Mouse (Mus musculus) lung, postnatal 4 days (tissue): ENCODE measurements around the gene Crybg3.

Source experiments
- DNase-seq, 2 experiments: peaks; one replicate each; pipeline ENCODE4 v3.0.0; 2021

Gene Crybg3

GRCm38 (mm10) chr16:59600311-59601251 is at the start of gene Crybg3:
Gene Crybg3 (minus strand): TSS chr16:59600979.
- peak; percentile 88 to 91 for DNase-seq

GRCm38 (mm10) chr16:59643766-59644165 is 43.0 kb upstream of the Crybg3 start:
- no peak for DNase-seq

- no peak for DNase-seq
Observed at GRCm38 (mm10) chr16:59639985-59640384, 39.2 kb upstream of the Crybg3 start.

DNA sequence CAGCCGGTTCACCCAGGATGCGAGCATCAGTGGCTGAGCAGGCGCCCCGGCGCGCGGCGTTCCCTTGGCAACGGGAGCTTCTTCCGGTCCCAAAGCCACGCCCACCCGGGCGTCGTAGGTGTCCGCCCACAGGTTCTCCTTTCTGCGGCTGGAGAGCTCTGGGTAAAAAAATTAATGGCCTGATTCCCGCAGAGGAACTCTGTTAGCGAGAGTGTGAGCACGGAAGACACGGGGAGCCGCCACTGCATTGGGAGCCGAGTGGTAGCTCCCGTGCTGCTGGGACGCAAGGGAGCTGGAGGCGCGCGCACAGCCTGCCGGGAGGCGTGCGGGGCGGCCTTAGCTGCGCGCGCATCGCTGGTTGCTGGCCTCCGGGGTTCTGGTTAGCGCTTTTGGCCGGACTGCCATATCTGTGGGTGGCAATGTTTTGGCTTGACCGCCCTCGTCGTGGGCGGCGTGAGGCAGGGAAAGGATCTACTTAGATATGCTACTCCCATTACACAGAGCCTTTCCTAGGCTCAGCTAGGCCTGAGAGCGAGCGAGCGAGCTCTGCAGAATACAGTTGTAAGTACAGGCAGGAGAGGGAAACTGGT is 38.4 kb upstream of the Crybg3 start, which contains the start of gene Arl6:
TSS of gene Arl6 (minus strand) at position 290 of the 590 bp plus-strand sequence.
- peak; percentile 93 to 96 for DNase-seq

DNA sequence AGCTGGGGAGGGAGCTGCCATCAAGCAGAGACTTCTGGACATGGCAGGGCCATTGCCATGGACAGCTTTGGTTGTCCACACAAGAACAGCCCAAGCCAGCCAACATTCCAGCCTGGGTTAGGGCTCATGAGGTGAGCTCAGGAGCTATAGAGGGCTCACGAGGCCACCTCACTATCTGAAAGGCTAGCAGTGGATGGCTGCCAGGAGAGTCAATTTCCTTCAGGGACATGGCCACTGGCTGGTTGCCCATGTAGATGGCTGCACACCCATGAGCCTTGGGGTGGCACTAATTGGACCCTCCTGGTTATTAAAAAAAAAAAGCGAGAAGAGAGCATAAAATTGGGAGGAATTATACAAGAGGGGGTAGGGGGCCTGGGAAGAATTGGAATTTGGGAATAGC is 33.8 kb upstream of the Crybg3 start:
- DNase-seq: no peak

DNA sequence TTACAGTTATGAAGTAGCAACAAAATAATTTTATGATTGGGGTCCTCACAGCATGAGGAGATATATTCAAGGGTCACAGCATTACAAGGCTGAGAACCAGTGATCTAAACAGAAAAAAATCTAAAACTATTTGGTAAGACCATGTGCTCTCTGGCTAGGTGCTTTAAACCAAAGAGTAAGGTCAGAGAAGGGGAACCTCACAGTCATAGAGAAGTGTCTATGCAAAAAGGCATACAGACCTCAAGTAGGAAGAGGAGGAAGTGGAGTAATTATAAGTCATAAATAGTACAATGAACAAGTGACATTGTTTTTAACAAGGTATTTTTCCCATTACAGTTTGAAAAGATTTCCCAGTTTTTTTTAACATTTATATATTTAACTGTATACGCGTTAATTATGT is 20.8 kb upstream of the Crybg3 start:
- no peak for DNase-seq

DNA sequence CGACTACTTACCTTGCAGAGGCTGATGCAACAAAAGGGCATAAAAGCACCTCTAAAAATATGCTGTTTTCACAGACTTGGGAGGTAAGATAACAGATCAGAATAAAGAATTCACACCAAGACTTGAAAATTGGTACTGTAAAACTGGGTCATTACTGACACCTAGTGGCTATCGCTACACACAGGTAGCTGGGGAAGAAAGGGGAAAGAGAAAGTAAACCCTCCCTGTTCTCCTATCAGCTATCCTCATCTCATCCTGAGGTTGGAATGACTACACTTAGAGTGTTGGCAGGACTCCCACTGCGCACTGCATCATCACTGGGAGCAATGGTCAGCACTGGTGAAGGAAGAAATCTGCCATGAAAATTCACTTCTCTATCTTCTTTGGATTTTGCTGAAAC is 16.4 kb upstream of the Crybg3 start:
- peak in 1 of 2 experiments; percentile 40 for DNase-seq

DNA sequence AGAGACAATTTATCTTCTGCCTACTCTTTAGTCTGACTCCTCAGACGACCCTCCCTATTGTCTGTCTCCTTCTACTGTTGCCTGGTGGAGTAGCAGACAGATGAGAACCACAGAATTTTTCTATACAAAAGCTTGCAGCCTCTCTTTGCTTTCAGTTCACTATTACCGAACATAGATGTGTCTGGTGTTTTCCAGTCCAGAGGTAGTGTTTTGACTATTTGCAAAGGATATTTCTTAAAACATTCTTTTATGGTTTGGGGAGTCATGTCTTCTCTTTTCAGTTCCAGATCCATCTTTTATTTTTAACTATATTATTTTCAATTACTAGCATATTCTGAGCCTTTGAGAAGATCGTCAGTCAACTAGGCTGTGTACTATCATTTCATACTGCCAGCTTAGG is 14.9 kb upstream of the Crybg3 start:
- DNase-seq: no peak

GRCm38 (mm10) chr16:59610750-59611149 is 10.0 kb upstream of the Crybg3 start:
- no peak for DNase-seq

DNA sequence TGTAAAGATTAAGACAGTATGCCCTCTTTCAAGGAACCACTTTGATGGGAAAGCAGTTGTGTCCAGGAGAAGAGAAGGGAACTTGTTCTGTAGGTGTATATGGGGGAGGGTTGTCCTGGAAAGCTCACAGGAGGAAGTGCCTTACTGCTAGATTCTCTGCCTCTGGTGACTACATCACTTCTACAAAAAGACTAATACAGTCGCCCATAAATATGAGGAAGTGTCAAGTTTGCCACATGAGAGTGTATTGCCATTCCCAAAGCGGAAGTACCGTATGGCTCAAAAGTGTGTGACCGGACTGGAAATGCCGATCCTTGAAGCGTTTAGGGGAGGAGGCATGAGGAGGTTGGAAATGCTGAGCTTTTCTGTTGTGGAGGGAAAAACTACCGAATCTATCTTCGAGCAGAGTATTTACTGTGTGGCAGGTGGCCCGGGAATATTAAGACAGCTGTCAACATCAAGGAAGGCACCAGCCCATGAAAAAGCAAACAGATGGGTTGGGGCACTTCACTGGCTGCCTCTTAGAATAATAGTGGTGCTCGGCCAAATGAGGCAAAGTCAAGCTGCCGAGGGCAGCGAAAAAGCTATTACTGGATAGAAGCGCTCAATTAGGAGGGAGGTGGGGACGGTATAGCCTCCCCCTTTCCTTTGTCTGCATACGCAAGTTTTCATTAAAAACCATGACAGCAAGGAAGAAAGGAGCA is 3.5 kb upstream of the Crybg3 start:
- DNase-seq: no peak

DNA sequence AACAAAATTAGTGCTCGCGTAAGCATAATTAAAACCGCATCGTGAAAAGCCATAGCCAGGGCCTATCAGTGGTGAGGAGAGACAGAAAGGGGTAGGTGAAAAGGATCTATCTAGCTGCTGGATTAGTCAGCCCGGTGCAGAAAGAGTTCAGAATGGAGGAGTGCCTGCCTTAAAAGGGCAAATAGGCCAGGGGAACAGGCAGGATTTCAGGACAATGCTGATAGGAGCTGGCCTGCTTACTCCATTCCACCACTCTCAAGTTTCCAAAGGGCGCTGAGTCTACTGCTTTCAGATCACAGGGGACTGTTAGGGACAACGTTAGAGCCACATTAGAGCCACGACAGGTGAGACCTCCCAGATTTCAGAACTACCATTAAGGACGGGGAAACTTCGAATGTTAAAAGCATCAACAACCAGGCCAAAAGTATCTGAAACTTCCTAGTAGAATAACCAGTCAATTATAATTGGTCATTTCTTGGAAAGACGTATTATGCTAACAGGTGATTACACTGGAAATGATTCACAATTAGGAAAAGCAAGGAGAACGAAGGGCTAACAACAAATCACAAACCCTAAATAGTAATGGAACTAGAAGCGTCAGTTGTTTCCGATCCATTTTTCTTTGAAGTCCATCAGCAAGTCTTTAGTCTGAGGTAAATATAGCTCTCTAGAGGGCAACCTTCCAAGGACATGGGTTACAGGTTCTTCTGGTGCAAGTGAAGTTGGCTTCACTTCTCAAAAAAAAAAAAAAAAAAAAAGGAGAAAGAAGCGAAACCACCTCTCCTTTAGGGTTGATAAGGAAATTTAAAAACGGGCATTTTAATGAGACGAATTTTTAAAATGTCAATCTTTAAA is 1.1 kb downstream of the Crybg3 start:
- no peak for DNase-seq

DNA sequence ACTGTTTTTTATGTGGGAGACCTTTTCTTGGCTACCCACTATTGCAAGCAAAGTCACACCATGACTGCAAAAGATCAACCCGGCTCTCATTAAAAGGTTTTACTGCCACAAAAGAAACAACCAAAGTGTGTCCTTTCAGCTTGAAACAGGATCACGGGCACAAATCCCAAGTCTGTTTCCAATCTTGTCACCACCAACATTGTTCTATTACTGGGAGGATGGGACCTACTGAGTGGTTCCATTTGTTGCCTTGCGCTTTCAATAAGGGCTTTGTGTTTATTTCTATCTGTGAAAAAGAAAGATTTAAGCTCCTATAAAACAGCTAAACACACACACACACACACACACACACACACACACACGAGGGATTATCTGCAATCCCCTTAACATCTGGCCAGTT is 1.8 kb downstream of the Crybg3 start:
- no peak for DNase-seq

DNA sequence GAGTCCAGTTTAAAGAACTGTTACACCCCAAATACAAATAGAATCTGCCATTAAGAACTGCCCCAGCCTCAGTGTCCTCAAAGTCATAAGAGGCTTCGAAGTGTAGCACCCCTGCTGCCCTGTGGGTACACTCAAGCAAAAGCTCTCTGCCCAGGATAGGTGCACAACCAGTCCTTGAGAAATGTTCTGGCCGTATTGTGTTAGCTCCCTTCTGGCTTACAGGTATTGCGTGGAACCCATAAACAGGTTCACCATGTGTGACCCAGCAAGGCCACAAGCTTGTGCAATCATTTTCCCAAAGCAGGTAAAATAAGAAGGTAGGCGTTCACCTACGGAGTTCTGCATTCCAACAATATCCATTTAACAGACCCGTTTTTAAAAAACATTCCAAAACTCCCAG is 3.5 kb downstream of the Crybg3 start:
- no peak for DNase-seq

- no peak for DNase-seq
Observed at GRCm38 (mm10) chr16:59594714-59595113, 6.1 kb downstream of the Crybg3 start.

DNA sequence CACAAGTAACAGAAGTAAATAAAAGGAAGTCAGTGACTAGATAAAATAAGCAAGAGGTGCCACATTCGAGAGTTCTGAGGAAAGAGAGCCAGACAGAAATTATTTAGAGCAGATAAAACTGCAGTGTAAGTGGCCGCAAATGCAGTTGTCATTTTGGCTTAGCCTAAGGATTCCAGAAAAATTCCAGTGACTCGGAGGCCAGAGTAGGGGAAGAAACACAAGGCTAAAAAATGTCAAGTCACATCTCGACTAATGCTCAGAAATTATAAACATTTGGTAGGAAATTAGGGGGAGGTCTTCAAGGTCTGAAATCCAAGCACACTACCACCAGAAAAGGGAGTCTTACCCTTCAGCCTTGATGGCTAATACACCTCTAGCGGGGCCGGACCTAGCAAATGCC is 10.0 kb downstream of the Crybg3 start:
- no peak for DNase-seq

- DNase-seq: no peak
Observed at GRCm38 (mm10) chr16:59588351-59589025, 12.3 kb downstream of the Crybg3 start.

DNA sequence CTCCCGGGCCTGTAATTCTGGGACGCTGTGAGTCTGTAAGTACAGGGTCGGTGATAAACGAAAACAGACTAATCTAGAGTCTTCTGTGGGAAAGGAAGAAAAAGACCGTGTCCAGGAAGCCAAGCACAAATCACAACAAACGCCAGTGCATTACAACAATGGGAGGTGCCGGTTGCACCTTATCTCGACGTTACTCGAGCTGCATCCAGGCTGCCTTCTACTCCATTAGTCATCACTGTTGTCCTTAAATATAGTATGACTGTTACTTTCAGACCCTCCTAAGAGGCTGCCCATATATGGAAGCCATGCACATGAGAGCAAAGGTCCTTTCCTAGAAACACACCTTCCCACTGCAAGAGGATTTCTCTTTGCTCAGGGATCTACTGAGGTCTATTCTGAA is 13.0 kb downstream of the Crybg3 start:
- DNase-seq: no peak

GRCm38 (mm10) chr16:59586911-59587310 is 13.9 kb downstream of the Crybg3 start:
- no peak for DNase-seq

DNA sequence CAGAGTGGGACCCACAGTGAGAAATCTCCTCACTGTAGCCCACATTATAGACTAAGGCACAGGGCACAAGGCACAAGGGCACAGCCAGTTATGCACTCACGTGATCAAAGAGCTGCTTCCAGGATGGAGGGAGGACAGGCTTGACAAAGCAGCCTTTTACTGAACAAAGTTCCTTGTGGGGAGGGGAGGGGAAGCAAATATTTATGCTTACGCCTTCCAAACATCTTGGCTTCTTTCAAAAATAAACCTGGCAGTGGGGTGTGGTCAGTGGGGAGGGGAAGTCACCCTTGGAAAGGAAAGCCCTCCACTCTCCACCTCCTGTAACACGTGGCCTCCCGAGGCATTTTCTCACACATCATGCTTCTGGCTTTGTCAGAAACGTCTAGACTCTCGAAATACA is 14.5 kb downstream of the Crybg3 start:
- DNase-seq: peak in 1 of 2 experiments; percentile 49

- DNase-seq: no peak
Observed at GRCm38 (mm10) chr16:59585706-59586244, 15.0 kb downstream of the Crybg3 start.

- no peak for DNase-seq
Observed at GRCm38 (mm10) chr16:59583515-59583914, 17.3 kb downstream of the Crybg3 start.

- DNase-seq: no peak
Observed at GRCm38 (mm10) chr16:59579237-59579636, 21.5 kb downstream of the Crybg3 start.
